Mouse (Mus musculus): ENCODE results near the gene Ryr1.

Gene Ryr1

GRCm38 (mm10) chr7:29039985-29040661 lies 84.9 kb downstream of the Ryr1 start:
- in situ Hi-C loops (cut with MboI; ENCODE audit: low sequenced_read_pairs), result loop anchor here (5.0 kb wide), 1 partner anchor 48 kb away; no protein-coding TSS in a partner anchor

- in situ Hi-C loops (cut with MboI; ENCODE audit: low sequenced_read_pairs), result loop anchor here (5.0 kb wide), 1 partner anchor 47 kb away; no protein-coding TSS in a partner anchor
Observed at GRCm38 (mm10) chr7:29039604-29039984, 85.4 kb downstream of the Ryr1 start.

GRCm38 (mm10) chr7:29037261-29037660 lies 87.7 kb downstream of the Ryr1 start:
- in situ Hi-C loops (cut with MboI; ENCODE audit: low sequenced_read_pairs), result loop anchor here (5.0 kb wide), 1 partner anchor 45 kb away; no protein-coding TSS in a partner anchor

GRCm38 (mm10) chr7:29032685-29033084 lies 92.3 kb downstream of the Ryr1 start:
- in situ Hi-C loops (cut with MboI; ENCODE audit: low sequenced_read_pairs), result no loop called here

- in situ Hi-C loops (cut with MboI; ENCODE audit: low sequenced_read_pairs), result no loop called here
Observed at GRCm38 (mm10) chr7:29031641-29032040, 93.3 kb downstream of the Ryr1 start.

GRCm38 (mm10) chr7:29029690-29030656 lies 95.0 kb downstream of the Ryr1 start:
- in situ Hi-C loops (cut with MboI; ENCODE audit: low sequenced_read_pairs), result no loop called here

GRCm38 (mm10) chr7:29028761-29029160 lies 96.2 kb downstream of the Ryr1 start:
- in situ Hi-C loops (cut with MboI; ENCODE audit: low sequenced_read_pairs), result no loop called here

GRCm38 (mm10) chr7:29026811-29027210 lies 98.2 kb downstream of the Ryr1 start:
- in situ Hi-C loops (cut with MboI; ENCODE audit: low sequenced_read_pairs), result no loop called here

GRCm38 (mm10) chr7:29026195-29026594 lies 98.8 kb downstream of the Ryr1 start:
- in situ Hi-C loops (cut with MboI; ENCODE audit: low sequenced_read_pairs), result no loop called here

GRCm38 (mm10) chr7:29025566-29025965 lies 99.4 kb downstream of the Ryr1 start:
- in situ Hi-C loops (cut with MboI; ENCODE audit: low sequenced_read_pairs), result no loop called here

GRCm38 (mm10) chr7:29023514-29023913 lies 101.5 kb downstream of the Ryr1 start:
- in situ Hi-C loops (cut with MboI; ENCODE audit: low sequenced_read_pairs), result no loop called here

- in situ Hi-C loops (cut with MboI; ENCODE audit: low sequenced_read_pairs), result no loop called here
Observed at GRCm38 (mm10) chr7:29022479-29022878, 102.5 kb downstream of the Ryr1 start.

- in situ Hi-C loops (cut with MboI; ENCODE audit: low sequenced_read_pairs), result no loop called here
Observed at GRCm38 (mm10) chr7:29019447-29020220, 105.3 kb downstream of the Ryr1 start.

- in situ Hi-C loops (cut with MboI; ENCODE audit: low sequenced_read_pairs), result no loop called here
Observed at GRCm38 (mm10) chr7:29017222-29017621, 107.8 kb downstream of the Ryr1 start.

- in situ Hi-C loops (cut with MboI; ENCODE audit: low sequenced_read_pairs), result no loop called here
Observed at GRCm38 (mm10) chr7:29016440-29016839, 108.5 kb downstream of the Ryr1 start.

GRCm38 (mm10) chr7:29014984-29015383 lies 110.0 kb downstream of the Ryr1 start:
- in situ Hi-C loops (cut with MboI; ENCODE audit: low sequenced_read_pairs), result no loop called here

GRCm38 (mm10) chr7:29008714-29009113 lies 116.3 kb downstream of the Ryr1 start:
- in situ Hi-C loops (cut with MboI; ENCODE audit: low sequenced_read_pairs), result no loop called here

GRCm38 (mm10) chr7:29008171-29008570 lies 116.8 kb downstream of the Ryr1 start:
- in situ Hi-C loops (cut with MboI; ENCODE audit: low sequenced_read_pairs), result no loop called here

- in situ Hi-C loops (cut with MboI; ENCODE audit: low sequenced_read_pairs), result no loop called here
Observed at GRCm38 (mm10) chr7:29007224-29008101, 117.5 kb downstream of the Ryr1 start.

Measured in CH12F3 (cell line).